ENCODE assay signal across 12 mouse cellular contexts in the genomic region with DNA sequence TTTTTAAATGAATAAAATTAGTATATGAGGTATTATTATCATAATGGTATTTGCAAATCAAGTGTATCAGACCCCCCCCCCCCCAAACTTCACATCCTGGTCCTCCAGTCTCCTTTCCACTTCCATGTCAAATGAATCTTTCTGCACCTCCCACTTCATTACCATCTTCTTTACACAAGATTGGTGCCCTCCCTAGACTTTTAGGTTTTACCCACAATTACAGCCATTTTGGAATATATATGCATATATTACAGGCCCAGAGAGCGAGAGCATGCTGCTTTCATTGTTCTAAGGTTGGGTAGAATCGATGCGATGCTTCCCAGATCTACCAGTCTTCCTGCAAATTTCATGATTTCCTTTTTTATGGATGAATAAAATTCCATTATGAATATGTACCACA.
"Had no signal": no experiment of that assay in that cellular context is flagged by ENCODE, and none has a peak within 500 bp of the region (broad histone marks: within the 10 kb centered on the region; RNA-seq: fewer than 3 reads in every experiment).

No protein-coding gene starts in this region.

- H3K9me3 ChIP-seq: limb, embryonic 15.5 days; liver, embryonic 12.5 days; neural tube, embryonic 13.5 days had no signal

- H3K4me2 ChIP-seq: limb, embryonic 15.5 days; liver, embryonic 12.5 days; lung, embryonic 14.5 days; neural tube, embryonic 13.5 days had no signal

- ATAC-seq: intestine, postnatal 0 days; liver, embryonic 12.5 days had no signal

- H3K4me3 ChIP-seq: limb, embryonic 15.5 days; liver, embryonic 12.5 days; neural tube, embryonic 13.5 days had no signal

- DNase-seq: kidney, adult 8-10 months; kidney, postnatal 25 days; lung, postnatal 10 days; lung, postnatal 4 days; right cerebral cortex, adult 18-20 months; right cerebral cortex, postnatal 25 days; thymus, postnatal 36 days had no signal

- H3K9ac ChIP-seq: limb, embryonic 15.5 days; liver, embryonic 12.5 days; lung, embryonic 14.5 days; neural tube, embryonic 13.5 days had no signal

- H3K36me3 ChIP-seq: limb, embryonic 15.5 days; liver, embryonic 12.5 days; neural tube, embryonic 13.5 days had no signal

- H3K4me1 ChIP-seq: limb, embryonic 15.5 days; liver, embryonic 12.5 days had no signal

- H3K27me3 ChIP-seq: limb, embryonic 15.5 days; liver, embryonic 12.5 days; neural tube, embryonic 13.5 days had no signal

- H3K27ac ChIP-seq: limb, embryonic 15.5 days; liver, embryonic 12.5 days; neural tube, embryonic 13.5 days had no signal
